In the genomic region with DNA sequence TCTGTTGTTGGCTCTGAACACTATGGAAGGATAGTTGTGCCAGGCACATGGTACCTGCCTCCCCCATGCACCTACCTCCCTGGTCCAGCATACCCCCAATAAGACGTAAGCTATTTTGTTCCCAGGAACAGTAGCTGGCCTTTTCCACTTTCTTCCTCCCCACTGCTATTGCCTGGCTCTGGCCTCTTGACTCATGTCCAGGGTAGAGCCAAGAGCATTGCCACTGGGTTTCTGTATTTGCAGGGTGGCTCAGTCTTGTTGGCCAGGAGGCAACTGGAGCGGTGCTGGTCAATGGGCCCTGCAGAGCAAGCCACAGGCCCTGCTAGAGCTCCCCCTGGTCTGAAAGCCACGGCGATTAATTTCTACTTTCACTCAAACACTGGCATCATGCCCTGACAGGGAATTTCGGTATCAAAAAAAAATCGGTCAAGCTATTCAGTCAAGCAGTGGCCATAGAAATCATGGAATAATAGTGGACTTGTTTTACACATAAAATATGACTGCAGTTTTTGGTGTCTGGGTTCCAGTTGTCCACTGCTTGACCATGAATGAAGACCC, we compare ENCODE assay signal across 23 mouse cellular contexts.
DNase-seq lines count a peak whose midpoint lies in the region; ATAC-seq and TF ChIP-seq lines count a peak whose summit lies in the region.
"Had no signal": no experiment of that assay in that cellular context is flagged by ENCODE, and none has a peak within 500 bp of the region (broad histone marks: within the 10 kb centered on the region; RNA-seq: fewer than 3 reads in every experiment).

No protein-coding gene starts in this region.

- no peak overlapping the region for H3K4me2 ChIP-seq in heart, embryonic 13.5 days
- H3K4me2 ChIP-seq in limb, embryonic 15.5 days = no peak overlapping the region
- H3K4me2 ChIP-seq: limb, embryonic 12.5 days; lung, embryonic 14.5 days; midbrain, embryonic 13.5 days; neural tube, embryonic 13.5 days had no signal

- peak; percentile 29 for DNase-seq in cerebellum, adult 9-11 months
- no peak for DNase-seq in cerebellum, postnatal 4 days (ENCODE audit: low spot score in 2 of 2)
- DNase-seq in heart, adult 2 months = no peak
- DNase-seq in limb, embryonic 10.5 days (ENCODE audit: low spot score) = no peak
- DNase-seq in retina, embryonic 14.5 days (ENCODE audit: low spot score) = no peak
- DNase-seq: adrenal gland, adult 2 months; cerebellum, adult 9-10 months; gastrocnemius, postnatal 25 days; kidney, postnatal 36 days; lung, embryonic 14.5 days had no signal

- TF ChIP-seq POLR2A in heart, adult 2 months (IDR thresholded peaks at IDR 0.05; ENCODE audit: insufficient read depth, low read depth, low read length) = no peak

- no peaks in the 10 kb centered on the region for H3K27me3 ChIP-seq in heart, embryonic 13.5 days (replicated peaks)
- no peaks in the 10 kb centered on the region for H3K27me3 ChIP-seq in heart, adult 2 months (ENCODE audit: control insufficient read depth, insufficient read depth, low read length)
- no peaks in the 10 kb centered on the region for H3K27me3 ChIP-seq in limb, embryonic 15.5 days
- H3K27me3 ChIP-seq in limb, embryonic 10.5 days (ENCODE audit: low read depth, poor library complexity, severe bottlenecking) = no peaks in the 10 kb centered on the region
- H3K27me3 ChIP-seq: limb, embryonic 12.5 days; neural tube, embryonic 13.5 days; Patski had no signal

- H3K79me2 ChIP-seq in heart, adult 2 months (replicated peaks; ENCODE audit: control insufficient read depth, insufficient read depth, low read length) = no peaks in the 10 kb centered on the region

- H3K27ac ChIP-seq in heart, embryonic 13.5 days (replicated peaks) = 0 out of 2 replicates have a peak overlapping the region, but pooled peaks have one; percentile 4
- H3K27ac ChIP-seq in heart, adult 2 months = no peak overlapping the region; the same call in 1 of the 2 replicates
- H3K27ac ChIP-seq in limb, embryonic 15.5 days = peak overlapping the region; percentile 38; the same call in 1 of the 2 replicates
- no peak overlapping the region for H3K27ac ChIP-seq in limb, embryonic 10.5 days
- H3K27ac ChIP-seq: embryonic facial prominence, embryonic 10.5 days; forebrain, embryonic 10.5 days; hindbrain, embryonic 10.5 days; liver, embryonic 14.5 days; midbrain, embryonic 13.5 days had no signal

- intact Hi-C loops in heart, adult 2 months (cut with DNase I) = no loop called here

- no peak for TF ChIP-seq CTCF in heart, adult 2 months (IDR thresholded peaks at IDR 0.05)

- peaks cover 73% of the 10 kb centered on the region for H3K4me1 ChIP-seq in heart, embryonic 13.5 days
- peaks cover 14% of the 10 kb centered on the region for H3K4me1 ChIP-seq in heart, adult 2 months (ENCODE audit: control insufficient read depth, insufficient read depth, low read length)
- H3K4me1 ChIP-seq in limb, embryonic 15.5 days = peaks cover 56% of the 10 kb centered on the region
- peaks cover 44% of the 10 kb centered on the region for H3K4me1 ChIP-seq in limb, embryonic 10.5 days

- no peak overlapping the region for H3K9ac ChIP-seq in heart, embryonic 13.5 days
- no peak overlapping the region for H3K9ac ChIP-seq in heart, adult 2 months (ENCODE audit: low read depth, low read length)
- H3K9ac ChIP-seq in limb, embryonic 15.5 days = no peak overlapping the region
- H3K9ac ChIP-seq: limb, embryonic 12.5 days; liver, embryonic 14.5 days; lung, embryonic 14.5 days; midbrain, embryonic 13.5 days; neural tube, embryonic 13.5 days had no signal

- ATAC-seq in heart, embryonic 13.5 days (ENCODE audit: extremely low read depth, insufficient number of reproducible peaks, low FRiP score, low TSS enrichment) = no peak
- no peak for ATAC-seq in limb, embryonic 15.5 days (ENCODE audit: insufficient number of reproducible peaks, low FRiP score, low TSS enrichment, low read depth)
- ATAC-seq: forebrain, embryonic 16.5 days; intestine, postnatal 0 days; midbrain, embryonic 13.5 days; Patski had no signal

- H3K4me3 ChIP-seq in heart, embryonic 13.5 days = no peak overlapping the region
- H3K4me3 ChIP-seq in heart, adult 2 months = no peak overlapping the region
- H3K4me3 ChIP-seq in limb, embryonic 15.5 days = no peak overlapping the region
- H3K4me3 ChIP-seq in limb, embryonic 10.5 days = no peak overlapping the region
- H3K4me3 ChIP-seq: embryonic facial prominence, embryonic 10.5 days; forebrain, embryonic 10.5 days; hindbrain, embryonic 10.5 days; limb, embryonic 12.5 days; midbrain, embryonic 13.5 days; myocyte; neural tube, embryonic 13.5 days had no signal

- H3K9me3 ChIP-seq in heart, embryonic 13.5 days = no peaks in the 10 kb centered on the region
- no peaks in the 10 kb centered on the region for H3K9me3 ChIP-seq in limb, embryonic 15.5 days
- H3K9me3 ChIP-seq in limb, embryonic 10.5 days (replicated peaks) = no peaks in the 10 kb centered on the region
- H3K9me3 ChIP-seq: forebrain, embryonic 10.5 days; limb, embryonic 12.5 days; midbrain, embryonic 13.5 days; neural tube, embryonic 13.5 days had no signal

- WGBS in heart, embryonic 13.5 days = 84% methylated on average over 6 of the region's 6 CpGs
- 64% methylated on average over 6 of the region's 6 CpGs for WGBS in heart, adult 2 months
- 70% methylated on average over 6 of the region's 6 CpGs for WGBS in limb, embryonic 15.5 days
- 95% methylated on average over 6 of the region's 6 CpGs for WGBS in limb, embryonic 10.5 days

- no peak for TF ChIP-seq EP300 in heart, adult 2 months (IDR thresholded peaks at IDR 0.05; ENCODE audit: insufficient read depth, low read depth, low read length)

- no peaks in the 10 kb centered on the region for H3K36me3 ChIP-seq in heart, embryonic 13.5 days
- H3K36me3 ChIP-seq in heart, adult 2 months (ENCODE audit: control insufficient read depth, insufficient read depth, low read length) = no peaks in the 10 kb centered on the region
- H3K36me3 ChIP-seq in limb, embryonic 15.5 days = no peaks in the 10 kb centered on the region
- H3K36me3 ChIP-seq in limb, embryonic 10.5 days = no peaks in the 10 kb centered on the region
- H3K36me3 ChIP-seq: embryonic facial prominence, embryonic 10.5 days; forebrain, embryonic 10.5 days; hindbrain, embryonic 10.5 days; limb, embryonic 12.5 days; midbrain, embryonic 13.5 days; neural tube, embryonic 13.5 days had no signal

Comparison
In these comparisons a context has a peak if more than half of its experiments do, and no peak if none do; other contexts are left out.
1. H3K27ac ChIP-seq: peak in heart, embryonic 13.5 days (single experiment) and limb, embryonic 15.5 days (single experiment); none in heart, adult 2 months (single experiment) and limb, embryonic 10.5 days (single experiment).